Mouse (Mus musculus) ovary, postnatal 36 days (tissue): ENCODE data around the gene Rrn3.

Source experiments
- DNase-seq: peaks from one replicate; pipeline ENCODE4 v3.0.0; 2022; ENCODE audit warnings: low spot score, mixed read lengths

Gene Rrn3

GRCm38 (mm10) chr16:13851446-13851845 is 70.9 kb downstream of the Rrn3 start:
- DNase-seq: no peak

- DNase-seq: no peak
These were observed 73.4 kb downstream of the Rrn3 start for GRCm38 (mm10) chr16:13853886-13854285.
